Mouse (Mus musculus) erythroblast, embryonic 14.5 days (primary cell): ENCODE data around the gene Mia2.

Source experiments
- GATA1 ChIP-seq: IDR thresholded peaks from 2 replicates; pipeline ENCODE4 v1.6.1; 2012; ENCODE audit warnings: low read length, inconsistent platforms, mixed read lengths
- TAL1 ChIP-seq: IDR thresholded peaks from 3 replicates; pipeline ENCODE4 v1.6.1; 2012; ENCODE audit warnings: low read length, inconsistent platforms, mixed read lengths

GRCm38 (mm10) chr12:59074052-59074451, 21.5 kb upstream of the Mia2 start:
- no peak for TF ChIP-seq GATA1
- no peak for TF ChIP-seq TAL1
